Mouse (Mus musculus) neural tube, embryonic 11.5 days (tissue): ENCODE measurements at regions not wholly inside any gene's neighbourhood (a gene's known extent, or its start where the extent isn't known, plus 50 kb on each side); places are given as distances from the start of the nearest gene placed in this dataset.

Experiments used
- ATAC-seq: fragments of 200-750 bp; cut with Nextera tagmentation; 2 replicates; pipeline ENCODE4 v1.8.0; 2017; ENCODE audit warnings: moderate number of reproducible peaks, mild to moderate bottlenecking, moderate TSS enrichment, moderate library complexity; ENCODE audit not compliant: insufficient read depth, low FRiP score, low TSS enrichment
- DNase-seq: peaks from one replicate; pipeline ENCODE4 v3.0.0-alpha.2; 2015; ENCODE audit warnings: low spot score
- H3K27ac ChIP-seq: fragments of 300-500 bp; sonication (generic); 2 replicates; pipeline ENCODE4 v1.5.1; 2014; ENCODE audit warnings: low read depth, mild to moderate bottlenecking, low read length
- H3K27me3 ChIP-seq: fragments of 300-500 bp; sonication (generic); 2 replicates; pipeline ENCODE4 v1.6.1; 2014; ENCODE audit warnings: mild to moderate bottlenecking, low read length, mixed read lengths; ENCODE audit not compliant: control insufficient read depth, insufficient read depth
- H3K36me3 ChIP-seq: fragments of 300-500 bp; sonication (generic); 2 replicates; pipeline ENCODE4 v1.6.1; 2014; ENCODE audit warnings: mild to moderate bottlenecking, low read length, moderate library complexity, mixed read lengths; ENCODE audit not compliant: control insufficient read depth, insufficient read depth
- H3K4me1 ChIP-seq: fragments of 300-500 bp; sonication (generic); 2 replicates; pipeline ENCODE4 v1.6.1; 2014; ENCODE audit warnings: low read length, mixed read lengths; ENCODE audit not compliant: control insufficient read depth, insufficient read depth
- H3K4me2 ChIP-seq: fragments of 300-500 bp; sonication (generic); 2 replicates; pipeline ENCODE4 v1.6.1; 2014; ENCODE audit warnings: low read depth, mild to moderate bottlenecking, moderate library complexity
- H3K4me3 ChIP-seq: fragments of 300-500 bp; sonication (generic); 2 replicates; pipeline ENCODE4 v1.5.1; 2014; ENCODE audit warnings: low read depth, low read length
- H3K9ac ChIP-seq: fragments of 300-500 bp; sonication (generic); 2 replicates; pipeline ENCODE4 v1.6.1; 2014; ENCODE audit warnings: mild to moderate bottlenecking, low read length
- H3K9me3 ChIP-seq: fragments of 300-500 bp; sonication (generic); 2 replicates; pipeline ENCODE4 v1.6.1; 2016; ENCODE audit warnings: low read length; ENCODE audit not compliant: control insufficient read depth
- WGBS: fragments of 180-500 bp; shearing (Covaris S2); extraction: QIAGEN DNeasy Blood & Tissue Kit; methylation state at CpG from one replicate; pipeline ENCODE4 v1.1.7; 2014; 5-methylcytosine and 5-hydroxymethylcytosine counted together

GRCm38 (mm10) chr2:51073040-51073594 lies 75.8 kb downstream of the Rnd3 start:
- Histone ChIP-seq H3K27me3 (no peaks in the 10 kb centered on the region), H3K27ac (no peak overlapping the region), H3K9ac (no peak overlapping the region), H3K36me3 (no peaks in the 10 kb centered on the region), H3K4me3 (no peak overlapping the region), H3K9me3 (no peaks in the 10 kb centered on the region), H3K4me1 (no peaks in the 10 kb centered on the region), H3K4me2 (no peak overlapping the region)
- DNase-seq (no peak), ATAC-seq (no peak)
- WGBS: 71% methylated on average over 14 of the region's 14 CpGs

GRCm38 (mm10) chr2:51072346-51072885 lies 76.5 kb downstream of the Rnd3 start:
- H3K4me3 ChIP-seq: no peak overlapping the region
- no peaks in the 10 kb centered on the region for H3K4me1 ChIP-seq
- H3K36me3 ChIP-seq: no peaks in the 10 kb centered on the region
- WGBS: 76% methylated on average over 6 of the region's 6 CpGs
- H3K27me3 ChIP-seq: no peaks in the 10 kb centered on the region
- no peaks in the 10 kb centered on the region for H3K9me3 ChIP-seq
- no peak overlapping the region for H3K4me2 ChIP-seq
- no peak overlapping the region for H3K9ac ChIP-seq
- no peak for DNase-seq
- H3K27ac ChIP-seq: no peak overlapping the region
- no peak for ATAC-seq

- H3K4me3 ChIP-seq: no peak overlapping the region
- H3K27me3 ChIP-seq: no peaks in the 10 kb centered on the region
- WGBS: 80% methylated on average over 2 of the region's 2 CpGs
- no peak for ATAC-seq
- no peak overlapping the region for H3K4me2 ChIP-seq
- no peaks in the 10 kb centered on the region for H3K36me3 ChIP-seq
- no peak overlapping the region for H3K9ac ChIP-seq
- H3K27ac ChIP-seq: no peak overlapping the region
- H3K4me1 ChIP-seq: no peaks in the 10 kb centered on the region
- no peak for DNase-seq
- no peaks in the 10 kb centered on the region for H3K9me3 ChIP-seq
Measured at GRCm38 (mm10) chr2:51070902-51071301, 78.0 kb downstream of the Rnd3 start.

GRCm38 (mm10) chr2:51066423-51066831 lies 82.5 kb downstream of the Rnd3 start:
- Histone ChIP-seq H3K36me3 (no peaks in the 10 kb centered on the region), H3K27ac (peak overlapping the region; percentile 86), H3K4me2 (no peak overlapping the region), H3K27me3 (no peaks in the 10 kb centered on the region), H3K9ac (peak overlapping the region; percentile 39; the same call in 1 of the 2 replicates), H3K4me1 (no peaks in the 10 kb centered on the region), H3K4me3 (no peak overlapping the region), H3K9me3 (no peaks in the 10 kb centered on the region)
- DNase-seq (peak; percentile 79), ATAC-seq (peak; percentile 88)
- 42% methylated on average over 11 of the region's 11 CpGs for WGBS

- DNase-seq (no peak), ATAC-seq (no peak)
- H3K9ac ChIP-seq: no peak overlapping the region
- peak overlapping the region; percentile 86 for H3K27ac ChIP-seq
- H3K4me3 ChIP-seq: no peak overlapping the region
- no peaks in the 10 kb centered on the region for H3K9me3 ChIP-seq
- no peaks in the 10 kb centered on the region for H3K27me3 ChIP-seq
- H3K36me3 ChIP-seq: no peaks in the 10 kb centered on the region
- 54% methylated on average over 6 of the region's 6 CpGs for WGBS
- no peaks in the 10 kb centered on the region for H3K4me1 ChIP-seq
- no peak overlapping the region for H3K4me2 ChIP-seq
Measured at GRCm38 (mm10) chr2:51065821-51066220, 83.1 kb downstream of the Rnd3 start.

- 64% methylated on average over 4 of the region's 4 CpGs for WGBS
- Histone ChIP-seq H3K9ac (no peak overlapping the region), H3K4me3 (no peak overlapping the region), H3K4me1 (no peaks in the 10 kb centered on the region), H3K36me3 (no peaks in the 10 kb centered on the region), H3K27me3 (no peaks in the 10 kb centered on the region), H3K9me3 (no peaks in the 10 kb centered on the region), H3K4me2 (no peak overlapping the region), H3K27ac (no peak overlapping the region)
- DNase-seq: no peak
- ATAC-seq: no peak
Measured at GRCm38 (mm10) chr2:51064821-51065220, 84.1 kb downstream of the Rnd3 start.

GRCm38 (mm10) chr2:51062049-51062448 lies 86.9 kb downstream of the Rnd3 start:
- Histone ChIP-seq H3K27me3 (no peaks in the 10 kb centered on the region), H3K9me3 (no peaks in the 10 kb centered on the region), H3K27ac (no peak overlapping the region), H3K9ac (no peak overlapping the region), H3K4me3 (no peak overlapping the region), H3K4me1 (no peaks in the 10 kb centered on the region), H3K36me3 (no peaks in the 10 kb centered on the region), H3K4me2 (no peak overlapping the region)
- WGBS: 96% methylated on average over 5 of the region's 5 CpGs
- ATAC-seq (no peak), DNase-seq (no peak)

- ATAC-seq (no peak), DNase-seq (no peak)
- no peak overlapping the region for H3K9ac ChIP-seq
- no peak overlapping the region for H3K4me3 ChIP-seq
- no peak overlapping the region for H3K4me2 ChIP-seq
- H3K4me1 ChIP-seq: no peaks in the 10 kb centered on the region
- H3K27me3 ChIP-seq: no peaks in the 10 kb centered on the region
- H3K36me3 ChIP-seq: no peaks in the 10 kb centered on the region
- H3K9me3 ChIP-seq: no peaks in the 10 kb centered on the region
- no peak overlapping the region for H3K27ac ChIP-seq
- WGBS: 80% methylated on average over 4 of the region's 4 CpGs
Measured at GRCm38 (mm10) chr2:51058158-51058557, 90.8 kb downstream of the Rnd3 start.

GRCm38 (mm10) chr2:51056141-51056731 lies 92.7 kb downstream of the Rnd3 start:
- no peak for ATAC-seq
- no peak for DNase-seq
- no peak overlapping the region for H3K27ac ChIP-seq
- H3K9ac ChIP-seq: no peak overlapping the region
- H3K27me3 ChIP-seq: no peaks in the 10 kb centered on the region
- 40% methylated on average over 8 of the region's 8 CpGs for WGBS
- no peak overlapping the region for H3K4me3 ChIP-seq
- H3K4me1 ChIP-seq: no peaks in the 10 kb centered on the region
- no peaks in the 10 kb centered on the region for H3K9me3 ChIP-seq
- no peak overlapping the region for H3K4me2 ChIP-seq
- no peaks in the 10 kb centered on the region for H3K36me3 ChIP-seq
